ENCODE assay signal across 14 mouse cellular contexts in the genomic region with DNA sequence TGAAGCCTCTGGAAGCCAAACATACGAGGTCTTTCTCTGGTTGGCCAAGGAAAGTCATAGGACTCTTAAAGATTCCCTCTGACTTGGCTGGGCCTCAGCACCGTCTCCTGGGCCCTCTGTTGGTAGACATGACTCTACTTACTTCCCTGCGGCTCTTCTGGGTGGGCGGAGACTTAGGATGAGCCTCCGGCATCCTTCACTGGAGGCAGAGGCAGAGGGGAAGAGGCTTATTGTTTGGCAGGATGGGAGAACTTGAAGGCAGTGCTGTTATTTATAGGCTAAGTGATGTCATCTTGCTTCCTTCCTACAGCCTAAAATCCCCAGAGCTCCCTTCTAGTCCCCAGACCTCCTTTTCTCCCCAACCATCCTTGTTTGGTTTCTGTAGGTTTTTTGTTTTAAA. TPM values are rescaled to one million over a fixed set of nuclear protein-coding genes. Genes with fewer than 3 reads are reported as not detected.
DNase-seq lines count a peak whose midpoint lies in the region; ATAC-seq and TF ChIP-seq lines count a peak whose summit lies in the region.
"Had no signal": no experiment of that assay in that cellular context is flagged by ENCODE, and none has a peak within 500 bp of the region (broad histone marks: within the 10 kb centered on the region; RNA-seq: fewer than 3 reads in every experiment).

No protein-coding gene starts in this region.

- no peaks in the 10 kb centered on the region for H3K27me3 ChIP-seq in midbrain, embryonic 13.5 days
- no peaks in the 10 kb centered on the region for H3K27me3 ChIP-seq in hindbrain, embryonic 14.5 days (ENCODE audit: control insufficient read depth, insufficient read depth, low read length)
- H3K27me3 ChIP-seq: forebrain, embryonic 15.5 days; hindbrain, embryonic 15.5 days; liver, embryonic 15.5 days had no signal

- no peak for TF ChIP-seq POLR2A in bone marrow macrophage, adult 2 months (IDR thresholded peaks at IDR 0.05; ENCODE audit: borderline replicate concordance, low read depth, low read length)

- intact Hi-C loops in heart, postnatal 25 days (cut with DNase I), result loop anchor here (5.0 kb wide), 1 partner anchor 116 kb away; no protein-coding TSS in a partner anchor

- H3K9me3 ChIP-seq in midbrain, embryonic 13.5 days, result no peaks in the 10 kb centered on the region
- no peaks in the 10 kb centered on the region for H3K9me3 ChIP-seq in hindbrain, embryonic 14.5 days (ENCODE audit: control insufficient read depth, low read length)
- H3K9me3 ChIP-seq: forebrain, embryonic 15.5 days; hindbrain, embryonic 15.5 days; liver, embryonic 15.5 days; midbrain, embryonic 10.5 days had no signal

- ATAC-seq in midbrain, embryonic 13.5 days, result no peak
- ATAC-seq in hindbrain, embryonic 14.5 days (ENCODE audit: low FRiP score), result no peak
- ATAC-seq: forebrain, embryonic 15.5 days had no signal

- H3K9ac ChIP-seq in midbrain, embryonic 13.5 days (replicated peaks), result no peak overlapping the region
- no peak overlapping the region for H3K9ac ChIP-seq in hindbrain, embryonic 14.5 days
- H3K9ac ChIP-seq: forebrain, embryonic 15.5 days; hindbrain, embryonic 15.5 days; liver, embryonic 15.5 days had no signal

- no peaks in the 10 kb centered on the region for H3K36me3 ChIP-seq in midbrain, embryonic 13.5 days
- no peaks in the 10 kb centered on the region for H3K36me3 ChIP-seq in hindbrain, embryonic 14.5 days (replicated peaks; ENCODE audit: control insufficient read depth, insufficient read depth)
- H3K36me3 ChIP-seq: forebrain, embryonic 15.5 days; hindbrain, embryonic 15.5 days; liver, embryonic 15.5 days; midbrain, embryonic 10.5 days had no signal

- DNase-seq in heart, adult 8-10 months (ENCODE audit: low spot score), result peak; percentile 52
- no peak for DNase-seq in heart, postnatal 25 days (ENCODE audit: low spot score)
- DNase-seq in 3T3-L1 (ENCODE audit: low read depth, low spot score), result peak; percentile 47
- peak; percentile 41 for DNase-seq in kidney, postnatal 14 days
- no peak for DNase-seq in cerebellum, adult 8-10 months
- DNase-seq in hindbrain, embryonic 14.5 days (ENCODE audit: low spot score), result no peak
- DNase-seq: gastrocnemius, postnatal 36 days; thymus, postnatal 14 days had no signal

- peaks cover 25% of the 10 kb centered on the region for H3K4me1 ChIP-seq in bone marrow macrophage, adult 2 months (ENCODE audit: control insufficient read depth, insufficient read depth, low read length)
- H3K4me1 ChIP-seq in midbrain, embryonic 13.5 days (replicated peaks), result peaks cover 4% of the 10 kb centered on the region; the same call in 1 of the 2 replicates
- H3K4me1 ChIP-seq in hindbrain, embryonic 14.5 days (replicated peaks; ENCODE audit: control insufficient read depth, insufficient read depth, low read length), result 0 out of 2 replicates have a peak, but pooled peaks cover 3% of the 10 kb centered on the region
- H3K4me1 ChIP-seq: forebrain, embryonic 15.5 days had no signal

- H3K4me3 ChIP-seq in bone marrow macrophage, adult 2 months (ENCODE audit: insufficient read depth, low read length), result no peak overlapping the region
- no peak overlapping the region for H3K4me3 ChIP-seq in midbrain, embryonic 13.5 days (replicated peaks)
- H3K4me3 ChIP-seq in hindbrain, embryonic 14.5 days (replicated peaks; ENCODE audit: low read length), result no peak overlapping the region
- H3K4me3 ChIP-seq: forebrain, embryonic 15.5 days; hindbrain, embryonic 15.5 days; liver, embryonic 15.5 days; midbrain, embryonic 10.5 days had no signal

- H3K27ac ChIP-seq in bone marrow macrophage, adult 2 months (ENCODE audit: insufficient read depth, low read depth, low read length), result peak overlapping the region; percentile 66
- H3K27ac ChIP-seq in midbrain, embryonic 13.5 days, result no peak overlapping the region
- H3K27ac ChIP-seq in hindbrain, embryonic 14.5 days, result no peak overlapping the region
- H3K27ac ChIP-seq: forebrain, embryonic 15.5 days; hindbrain, embryonic 15.5 days; liver, embryonic 15.5 days; midbrain, embryonic 10.5 days had no signal

- H3K4me2 ChIP-seq in midbrain, embryonic 13.5 days (replicated peaks), result no peak overlapping the region
- H3K4me2 ChIP-seq in hindbrain, embryonic 14.5 days (replicated peaks), result no peak overlapping the region
- H3K4me2 ChIP-seq: forebrain, embryonic 15.5 days; hindbrain, embryonic 15.5 days; liver, embryonic 15.5 days had no signal

- WGBS in midbrain, embryonic 13.5 days, result 53% methylated on average over 5 of the region's 5 CpGs
- 59% methylated on average over 5 of the region's 5 CpGs for WGBS in hindbrain, embryonic 14.5 days

- no peak for TF ChIP-seq CTCF in bone marrow macrophage, adult 2 months (IDR thresholded peaks at IDR 0.05; ENCODE audit: low read depth, low read length)

RNA-seq across cellular contexts. Expression of gene Siah1a, which starts 40.8 kb away (rescaled TPM):
- 10 to 100 TPM; 11.1 to 14.3 (median 12.8) TPM for total RNA-seq in heart, adult 8-10 months (2022)
- 10 to 100 TPM; 14.9 to 15.6 TPM for total RNA-seq in heart, postnatal 25 days (2021)
- polyA plus RNA-seq in bone marrow macrophage, adult 2 months (2012; ENCODE audit: insufficient read depth, insufficient read length, missing spikeins), result 11.1 and 11.8 TPM in 2 replicates
- polyA plus RNA-seq in midbrain, embryonic 13.5 days (2015; fragmentation: Nextera tagmentation; extraction: Ambion mirVana), result 90.1 and 91.0 TPM in 2 replicates
- polyA plus RNA-seq in hindbrain, embryonic 14.5 days (2014; fragmentation: Nextera tagmentation; extraction: Ambion mirVana), result 80.1 and 84.6 TPM in 2 replicates

RNA-seq across cellular contexts. Expression of gene Gm10638, which starts 41.0 kb away (rescaled TPM):
- total RNA-seq in heart, adult 8-10 months (2022), result 1 to 10 TPM; 1.8 to 4.4 (median 3.0) TPM
- 1 to 10 TPM; 2.1 to 3.0 TPM for total RNA-seq in heart, postnatal 25 days (2021)
- 0.91 TPM in 1 of 2 replicates, not detected in the other for polyA plus RNA-seq in bone marrow macrophage, adult 2 months (2012; ENCODE audit: insufficient read depth, insufficient read length, missing spikeins)
- 5.9 and 8.5 TPM in 2 replicates for polyA plus RNA-seq in midbrain, embryonic 13.5 days (2015; fragmentation: Nextera tagmentation; extraction: Ambion mirVana)
- 6.5 and 7.1 TPM in 2 replicates for polyA plus RNA-seq in hindbrain, embryonic 14.5 days (2014; fragmentation: Nextera tagmentation; extraction: Ambion mirVana)

Comparison
In these comparisons a context has a peak if more than half of its experiments do, and no peak if none do; other contexts are left out.
1. DNase-seq: peak in heart, adult 8-10 months (single experiment), 3T3-L1 (single experiment) and kidney, postnatal 14 days (single experiment); none in heart, postnatal 25 days (single experiment), cerebellum, adult 8-10 months (single experiment) and hindbrain, embryonic 14.5 days (single experiment).